Mouse (Mus musculus): ENCODE measurements around the gene Stk35. TPM values are rescaled to one million over a fixed set of nuclear protein-coding genes. Genes with fewer than 3 reads are reported as not detected.

Gene Stk35
- total RNA-seq, 2 experiments from 2014 or later = 8.7 to 19.3 TPM

Other genes with a start within 250 kb of the Stk35 start
- 5.1 and 8.0 TPM in 2 replicates for gene Sirpa, start 207.7 kb upstream of the Stk35 start, total RNA-seq (2014; fragmentation: Nextera tagmentation)
- 0.52 and 2.7 TPM in 2 replicates for gene Sirpa, start 207.7 kb upstream of the Stk35 start, total RNA-seq (2017)
- not detected in 2 replicates for gene Pdyn, start 100.7 kb upstream of the Stk35 start, total RNA-seq (2014; fragmentation: Nextera tagmentation)
- gene Pdyn, start 100.7 kb upstream of the Stk35 start, total RNA-seq (2017) = not detected in 2 replicates
- gene Tgm3, start 211.8 kb downstream of the Stk35 start, total RNA-seq (2014; fragmentation: Nextera tagmentation) = not detected in 2 replicates
- gene Tgm3, start 211.8 kb downstream of the Stk35 start, total RNA-seq (2017) = not detected in 2 replicates

All from megakaryocyte-erythroid progenitor cell, adult 5-6 weeks (primary cell).